Mouse (Mus musculus): Measurements from ENCODE around the gene Fyb.

Fyb gene

DNA sequence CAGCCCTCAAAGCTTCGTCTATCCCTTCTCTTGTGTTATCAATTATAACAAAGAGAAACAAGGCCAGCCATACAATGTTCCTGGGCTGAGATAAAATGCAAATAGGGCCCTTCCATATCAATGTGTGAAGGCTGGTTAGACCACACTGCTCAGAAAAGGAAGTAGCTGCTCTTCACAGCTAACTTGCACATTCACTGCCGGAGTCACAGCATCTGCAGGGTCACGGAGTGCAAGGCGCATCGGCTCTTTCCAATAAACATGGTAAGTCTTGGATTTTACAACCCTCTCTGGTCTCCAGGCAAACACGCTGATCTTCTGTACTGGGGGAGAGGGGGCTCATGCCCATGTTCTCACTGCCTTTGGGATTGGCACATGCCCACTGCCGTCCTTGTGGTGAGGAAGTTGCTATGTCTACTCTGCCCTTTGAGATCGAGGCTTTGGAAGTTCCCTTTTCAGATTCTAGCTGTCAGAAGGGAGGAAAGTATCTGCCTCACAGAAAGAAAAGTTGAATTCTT lies at the start of gene Fyb:
Fyb (plus strand) TSS at position 201 of the 515 bp plus-strand sequence.
- DNase-seq (ENCODE audit: low spot score), result no peak

DNA sequence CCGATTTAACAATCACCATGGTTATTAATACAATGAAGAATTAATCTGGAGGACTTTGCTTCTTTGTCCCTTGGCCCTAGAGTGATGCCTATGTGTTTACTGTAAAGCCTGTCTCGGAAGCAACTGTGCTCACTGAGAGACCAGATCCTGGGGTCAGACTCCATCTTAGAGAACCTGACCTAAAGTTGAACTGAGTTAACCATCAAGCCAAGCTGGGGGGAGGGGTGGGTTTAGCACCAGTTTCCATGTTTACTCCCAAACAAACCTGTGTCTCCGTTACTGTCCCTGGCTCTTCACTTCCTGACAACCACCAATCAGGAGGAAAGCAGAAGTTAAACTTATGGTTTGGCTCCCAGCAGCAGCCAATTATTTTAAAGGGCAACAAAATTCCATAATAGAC lies 39.1 kb upstream of the Fyb start:
- DNase-seq (ENCODE audit: low spot score), result no peak

DNA sequence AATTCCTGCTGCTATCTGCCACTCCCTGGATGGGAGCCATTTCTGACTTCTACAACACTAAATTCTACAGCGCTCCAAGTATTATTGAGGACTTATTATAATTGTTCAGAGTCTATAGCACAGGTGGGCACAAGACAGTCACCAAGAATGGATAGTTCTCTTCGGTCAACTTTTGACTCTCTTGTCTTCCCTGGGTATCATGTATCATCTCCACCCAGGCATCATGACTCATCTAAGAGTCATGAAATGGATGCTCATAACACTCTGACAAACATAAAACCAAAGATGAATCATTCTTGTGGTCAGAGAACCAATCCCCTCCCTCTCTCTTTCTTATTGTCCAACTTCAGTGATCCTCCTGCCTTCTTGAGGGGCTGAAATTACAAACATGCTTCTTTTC lies 30.3 kb upstream of the Fyb start:
- DNase-seq (ENCODE audit: low spot score), result no peak

DNA sequence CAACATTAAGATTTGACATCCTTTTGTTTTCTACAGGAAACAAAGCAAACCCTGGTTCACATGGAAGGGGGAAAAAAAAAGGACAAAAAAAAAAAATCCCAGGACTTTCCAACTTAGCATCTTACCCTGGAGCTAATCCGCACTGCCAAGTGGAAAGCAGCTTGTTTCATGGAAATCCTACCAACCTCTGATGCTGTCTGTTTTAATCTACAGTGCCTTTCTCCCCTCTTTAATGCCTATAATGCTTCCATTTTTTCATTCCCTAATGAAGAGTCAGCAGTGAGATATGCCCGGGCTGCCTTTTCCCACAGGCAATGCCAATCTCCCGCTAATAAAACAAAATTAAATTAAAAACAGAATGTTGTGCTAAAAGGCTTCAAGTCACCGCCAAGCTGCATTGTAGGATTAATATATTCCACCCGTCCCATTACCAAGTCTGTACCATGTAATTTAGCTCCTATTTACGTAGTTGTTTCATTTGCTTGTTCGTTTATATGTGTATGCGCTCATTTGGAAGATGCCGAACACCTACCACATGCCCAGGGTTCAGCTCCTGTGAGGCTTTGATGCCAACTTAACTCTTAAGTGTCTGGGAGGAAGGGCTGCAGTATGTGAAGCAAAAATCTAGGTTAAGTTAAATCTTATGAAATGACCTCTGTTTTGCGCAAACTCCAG lies 24.1 kb upstream of the Fyb start:
- no peak for DNase-seq (ENCODE audit: low spot score)

DNA sequence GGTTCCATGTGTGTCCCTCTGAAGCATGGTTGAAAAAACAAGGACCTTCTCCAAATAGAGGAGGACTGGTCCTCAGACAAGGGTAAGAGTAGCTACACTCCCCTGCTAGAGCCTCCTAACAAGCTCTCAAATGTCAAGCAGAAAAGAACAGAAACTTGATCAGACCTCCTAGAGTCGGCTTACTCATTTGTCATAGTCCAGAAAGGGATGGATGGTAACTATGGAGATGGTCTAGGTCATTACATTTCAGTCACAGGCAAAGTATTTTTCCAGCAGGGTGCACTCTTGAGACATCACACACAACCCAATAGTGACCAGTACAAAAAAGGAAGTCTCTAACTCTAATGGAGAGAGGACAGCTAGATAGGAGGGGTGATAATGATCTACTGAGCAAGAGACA lies 21.9 kb upstream of the Fyb start:
- no peak for DNase-seq (ENCODE audit: low spot score)

DNA sequence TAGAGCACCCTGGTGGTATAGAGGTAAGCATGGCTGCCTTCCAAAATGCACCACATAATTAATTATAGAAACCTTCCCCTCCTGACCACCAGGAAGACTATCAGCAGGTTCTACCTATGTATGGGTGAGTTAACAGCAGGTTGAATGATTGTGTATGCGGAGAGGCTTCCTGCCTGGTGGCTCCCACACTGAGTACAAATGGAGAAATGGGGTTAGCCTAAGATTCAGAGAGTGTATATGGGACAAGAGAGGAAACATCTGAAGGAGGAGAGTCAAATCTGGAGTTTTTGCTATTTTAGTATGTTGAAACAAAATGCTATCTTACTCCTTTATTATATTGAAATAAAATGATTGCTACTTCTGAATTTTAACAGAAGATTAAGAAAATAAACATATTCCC lies 5.1 kb upstream of the Fyb start:
- DNase-seq (ENCODE audit: low spot score), result no peak

DNA sequence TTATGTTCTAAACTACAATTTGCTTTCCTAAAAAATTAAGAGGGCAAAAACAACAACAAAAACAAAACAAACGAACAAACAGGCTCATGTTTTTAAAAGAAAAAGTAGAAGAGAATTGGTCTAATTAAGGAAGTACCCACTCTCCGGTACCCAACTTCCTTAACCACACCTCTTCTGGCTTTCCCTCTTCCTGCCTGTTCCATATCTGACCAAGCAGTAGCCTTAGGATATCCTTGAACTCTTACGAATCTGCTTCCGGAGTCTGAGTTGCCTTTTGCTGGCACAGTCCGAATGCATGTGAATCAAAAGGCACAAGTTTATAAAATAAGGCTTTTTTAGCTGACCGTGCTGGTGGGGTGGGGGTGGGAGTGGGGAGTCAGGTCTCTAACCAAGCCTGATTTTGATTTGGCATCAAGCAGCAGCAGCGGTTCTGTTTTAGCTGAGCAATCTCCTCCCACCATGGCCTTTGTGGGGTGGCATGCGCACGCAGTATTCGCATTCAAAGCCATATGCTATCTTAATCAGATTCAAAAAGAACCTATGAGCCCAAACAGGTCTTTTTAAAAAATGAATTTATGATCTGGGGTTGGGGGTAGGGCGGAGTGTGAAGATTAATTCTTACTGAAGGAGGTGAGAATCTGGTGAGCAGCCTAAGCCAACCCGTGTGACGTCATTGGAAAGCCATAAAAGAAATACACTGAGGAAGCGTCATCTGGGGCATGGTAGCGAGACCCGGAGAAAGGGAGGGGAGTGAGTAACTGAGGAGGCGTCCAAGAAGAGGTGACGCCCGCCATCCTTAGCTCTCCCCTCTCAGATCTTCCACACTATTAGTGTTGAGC lies 3.0 kb upstream of the Fyb start:
- no peak for DNase-seq (ENCODE audit: low spot score)

DNA sequence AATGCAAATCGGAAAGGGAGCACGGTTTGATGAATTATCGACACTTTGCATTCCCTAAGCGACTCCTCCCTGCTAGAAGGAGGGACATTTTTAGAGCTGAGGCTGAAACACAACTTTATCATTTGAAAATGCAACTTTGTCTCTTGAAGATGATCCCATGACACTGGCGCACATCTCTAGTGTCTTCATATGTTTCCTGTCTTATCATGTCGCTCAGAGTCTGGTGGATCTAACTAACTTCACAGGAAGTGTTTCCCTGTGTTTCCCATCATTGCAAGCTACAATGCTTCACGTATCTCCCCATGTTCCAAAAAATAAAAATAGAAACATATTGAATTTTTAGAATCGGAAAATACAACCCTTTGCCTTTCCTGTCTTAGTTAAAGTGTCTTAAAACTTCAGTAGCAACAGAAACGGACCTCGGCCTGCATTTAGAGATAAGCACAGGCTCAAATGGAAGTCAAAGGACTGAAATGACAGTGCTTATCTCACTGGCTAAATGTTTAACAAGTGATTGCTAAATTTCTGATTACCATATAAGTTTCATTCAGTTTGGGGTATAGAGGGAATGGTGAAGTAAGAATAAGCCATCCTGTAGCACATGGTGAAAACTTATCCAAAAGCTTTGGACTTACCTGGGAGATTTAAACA lies 2.0 kb upstream of the Fyb start:
- DNase-seq (ENCODE audit: low spot score), result no peak

DNA sequence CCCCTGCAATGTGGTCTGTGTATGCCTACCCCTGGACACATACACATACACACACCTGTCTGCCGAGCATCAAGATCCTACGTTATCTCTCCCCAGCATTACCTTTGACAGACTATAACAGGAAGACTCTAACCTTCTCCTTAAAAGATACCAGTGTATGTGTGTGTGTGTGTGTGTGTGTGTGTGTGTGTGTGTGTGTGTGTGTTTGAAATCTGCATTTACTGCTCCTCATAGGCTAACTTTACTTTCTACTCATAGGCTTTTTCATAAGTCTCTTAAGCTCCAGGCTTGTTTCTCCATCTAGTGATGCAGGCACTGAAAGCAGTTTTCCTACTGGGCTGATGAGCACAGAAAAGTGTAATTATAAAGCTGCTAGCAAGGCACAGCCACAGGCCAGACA lies 2.1 kb downstream of the Fyb start:
- no peak for DNase-seq (ENCODE audit: low spot score)

DNA sequence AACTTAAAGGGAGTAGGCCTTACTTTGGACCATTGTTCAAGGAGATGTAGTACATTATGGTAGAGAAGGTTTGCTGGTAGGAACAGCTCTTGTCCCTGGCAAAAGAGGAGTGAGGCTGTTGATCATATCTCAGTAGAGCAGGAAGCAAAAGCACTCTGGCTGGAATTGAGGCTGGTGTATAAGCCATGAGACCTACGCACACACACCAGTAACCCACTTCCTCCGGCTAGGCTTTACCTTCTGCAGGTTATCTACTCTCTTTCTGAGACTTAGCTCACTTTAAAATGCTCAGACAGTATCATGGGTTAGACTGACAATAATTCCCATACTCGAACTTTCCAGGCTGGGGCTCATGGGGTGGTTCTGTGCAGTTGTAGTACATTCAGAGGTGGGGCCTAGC lies 2.7 kb downstream of the Fyb start:
- DNase-seq (ENCODE audit: low spot score), result no peak

DNA sequence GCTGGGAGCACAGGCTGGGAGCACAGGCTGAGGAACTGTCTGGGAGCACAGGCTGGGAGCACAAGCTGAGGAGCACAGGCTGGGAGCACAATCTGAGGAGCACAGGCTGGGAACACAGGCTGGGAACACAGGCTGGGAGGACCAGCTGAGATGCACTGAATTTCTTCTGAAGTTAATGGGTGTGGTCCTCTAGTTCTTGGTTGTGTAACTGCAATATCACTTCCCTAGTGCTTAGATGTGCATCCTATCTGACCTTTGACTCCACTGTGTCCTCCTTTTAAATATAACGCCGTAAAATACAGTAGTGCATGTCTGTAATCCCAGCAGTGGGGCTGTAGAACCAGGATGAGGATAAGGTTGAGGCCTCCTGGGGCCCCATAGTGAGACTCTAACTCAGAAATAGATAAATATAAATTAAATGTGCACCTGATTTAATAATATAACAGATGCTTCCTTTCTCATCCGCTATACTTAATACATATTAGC lies 11.2 kb downstream of the Fyb start:
- DNase-seq (ENCODE audit: low spot score), result no peak

DNA sequence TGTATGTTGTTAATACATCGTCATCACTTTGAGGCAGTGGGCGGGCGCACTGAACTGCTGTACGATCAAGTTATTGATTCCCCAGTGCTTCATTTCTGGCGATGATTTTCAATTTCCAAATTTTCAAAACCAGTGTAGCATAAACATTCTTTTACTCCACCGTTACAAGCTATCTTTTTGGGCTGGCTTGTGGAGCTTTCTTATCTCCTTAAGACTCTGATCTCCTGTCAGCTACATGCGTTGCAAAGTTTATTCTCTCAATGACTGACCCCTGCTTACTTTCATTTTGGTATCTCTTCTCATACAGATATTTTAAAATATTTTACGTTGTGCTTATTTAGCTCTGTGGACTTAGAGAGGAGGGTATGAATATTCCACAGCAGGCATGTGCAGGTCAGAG lies 11.9 kb downstream of the Fyb start:
- no peak for DNase-seq (ENCODE audit: low spot score)

DNA sequence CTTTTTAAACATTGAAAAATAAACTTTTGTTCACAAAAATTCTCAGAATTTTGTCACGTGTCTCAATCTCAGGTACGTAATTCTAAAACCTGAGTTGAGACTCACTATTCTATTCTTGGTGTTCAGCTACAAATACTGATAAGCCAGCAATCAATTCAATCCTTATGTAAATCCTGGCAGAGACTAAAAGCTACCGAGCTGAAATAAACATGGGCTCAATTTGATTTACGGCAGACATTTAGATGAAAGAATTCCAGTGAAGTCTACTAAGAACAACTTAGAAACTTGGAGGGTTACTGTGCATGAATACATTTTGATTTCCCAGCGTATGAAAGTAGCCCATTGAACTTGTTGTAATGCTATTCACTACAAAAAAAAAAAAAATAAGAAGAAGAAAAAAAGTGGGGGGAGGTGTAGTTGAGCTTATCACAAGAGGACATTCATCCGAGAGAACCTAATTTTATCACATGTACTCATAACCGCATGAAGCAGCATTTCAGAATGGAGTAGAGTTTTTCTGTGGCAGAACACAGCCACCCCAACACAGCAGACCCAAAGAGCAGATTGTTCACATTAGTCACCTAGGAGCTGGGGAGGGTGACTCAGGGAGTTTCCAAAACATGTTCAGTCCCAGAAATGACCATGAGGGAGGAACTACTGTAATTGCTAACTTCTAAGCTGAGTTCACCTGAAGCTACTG lies 17.1 kb downstream of the Fyb start:
- no peak for DNase-seq (ENCODE audit: low spot score)

DNA sequence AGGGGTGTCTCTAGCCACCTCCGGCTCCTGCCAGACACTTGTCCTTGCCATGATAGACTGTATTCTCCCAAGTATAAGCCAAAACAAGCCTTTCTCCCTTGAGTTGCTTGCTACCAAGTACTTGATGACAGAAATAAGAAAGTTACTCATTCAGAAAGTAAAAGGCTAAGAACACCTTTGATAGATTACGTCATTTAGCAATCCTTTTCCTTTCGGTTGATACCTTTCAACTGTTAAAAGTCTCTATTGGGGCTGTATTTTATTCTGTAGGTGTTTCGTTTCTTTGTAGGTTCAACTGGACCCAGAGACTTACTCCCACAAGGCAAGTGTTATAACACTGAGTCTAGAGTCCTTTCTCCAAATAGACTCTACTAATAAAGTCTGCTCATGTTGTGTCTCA lies 26.3 kb downstream of the Fyb start:
- DNase-seq (ENCODE audit: low spot score), result no peak

DNA sequence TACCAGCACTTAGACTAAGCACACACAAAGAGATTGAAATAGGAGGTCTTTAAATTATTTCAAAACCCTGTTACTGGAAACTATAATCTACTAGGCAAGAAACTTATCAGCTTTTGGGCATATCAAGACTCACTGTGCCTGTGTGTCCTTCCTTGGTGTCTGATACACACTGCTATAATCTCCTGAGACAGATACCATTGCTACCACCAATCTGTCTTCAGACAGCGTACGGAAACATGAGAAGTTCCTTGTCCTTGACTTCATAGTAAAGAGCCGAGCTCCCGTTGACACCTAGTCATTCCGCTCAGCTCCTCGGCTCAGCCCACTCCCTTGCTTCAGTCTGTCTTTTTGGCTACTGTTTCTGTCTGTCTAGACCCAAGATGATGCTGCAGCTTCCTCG lies 29.2 kb downstream of the Fyb start:
- no peak for DNase-seq (ENCODE audit: low spot score)

DNA sequence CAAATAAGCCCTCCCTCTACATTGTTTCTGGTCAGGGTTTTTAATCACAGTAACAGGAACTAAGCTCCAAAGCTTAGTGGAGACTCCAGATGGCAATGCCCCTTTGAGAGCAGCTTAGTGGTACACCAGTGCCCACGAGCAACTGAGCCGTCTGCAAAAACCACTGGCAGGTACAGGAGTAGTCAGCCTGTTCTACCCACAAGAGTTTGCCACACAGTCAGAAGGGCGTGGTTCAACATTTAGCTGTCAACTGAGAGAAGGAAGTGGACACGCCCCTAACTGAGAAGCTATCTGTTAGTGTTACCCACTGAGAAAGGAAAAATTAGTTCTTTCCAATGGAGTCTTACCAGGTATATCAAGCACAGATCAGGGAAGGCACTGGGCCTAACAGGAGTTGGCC lies 32.1 kb downstream of the Fyb start:
- no peak for DNase-seq (ENCODE audit: low spot score)

DNA sequence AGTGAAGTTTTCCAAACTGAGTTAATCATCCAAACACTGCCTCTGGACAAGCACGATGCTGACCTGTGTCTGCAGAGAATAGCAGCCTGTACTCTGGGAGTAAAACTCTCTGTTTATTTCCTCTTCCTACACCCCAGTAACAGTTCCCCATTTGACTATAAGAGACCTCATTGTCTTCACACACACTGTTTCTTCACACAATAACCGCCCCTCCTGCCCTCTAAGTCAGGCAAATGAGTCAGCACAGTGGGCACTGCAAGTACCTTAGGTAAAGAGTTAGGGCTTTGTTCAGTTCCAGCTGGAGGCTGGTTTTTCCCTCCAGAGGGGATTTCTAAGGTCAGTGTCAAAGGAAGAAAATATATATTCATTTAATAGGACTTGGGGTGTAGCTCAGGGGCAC lies 32.9 kb downstream of the Fyb start:
- no peak for DNase-seq (ENCODE audit: low spot score)

DNA sequence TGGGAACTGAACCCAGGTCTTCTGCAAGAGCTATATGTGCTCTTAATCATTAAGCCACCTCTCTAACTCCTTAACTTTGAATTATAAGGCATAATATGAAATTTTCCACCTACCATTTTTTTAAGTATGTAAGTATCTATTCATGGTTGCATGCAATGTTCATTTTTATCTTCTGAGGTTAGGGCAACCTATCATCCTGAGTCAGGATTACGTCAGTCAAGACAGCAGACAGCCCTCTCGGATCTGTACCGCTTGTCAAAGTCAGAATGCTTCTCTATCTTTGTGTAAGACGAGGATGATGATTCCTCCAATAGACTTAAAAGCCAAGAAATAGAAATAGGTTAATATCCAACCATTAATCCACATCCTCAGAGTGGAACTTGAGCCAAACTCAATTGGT lies 33.6 kb downstream of the Fyb start:
- no peak for DNase-seq (ENCODE audit: low spot score)

DNA sequence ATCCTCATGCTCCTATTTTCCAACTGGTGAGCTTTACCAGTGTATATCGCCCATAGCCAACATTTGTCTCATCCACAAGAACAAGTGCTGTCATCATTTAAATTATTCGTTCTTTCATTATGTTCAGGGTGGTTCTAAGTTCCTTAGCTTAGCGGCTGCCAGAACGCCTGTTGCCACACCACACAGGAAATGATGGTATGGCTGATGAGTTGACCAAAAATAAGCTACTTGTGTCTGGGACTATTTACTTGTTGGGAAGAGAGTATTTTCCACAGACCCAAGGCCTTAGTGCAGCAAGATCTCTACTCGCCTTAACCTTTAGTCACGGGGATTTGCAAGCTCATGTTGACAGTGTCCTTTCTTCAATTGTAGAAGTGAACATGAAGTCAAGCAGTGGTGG lies 34.3 kb downstream of the Fyb start:
- no peak for DNase-seq (ENCODE audit: low spot score)

DNA sequence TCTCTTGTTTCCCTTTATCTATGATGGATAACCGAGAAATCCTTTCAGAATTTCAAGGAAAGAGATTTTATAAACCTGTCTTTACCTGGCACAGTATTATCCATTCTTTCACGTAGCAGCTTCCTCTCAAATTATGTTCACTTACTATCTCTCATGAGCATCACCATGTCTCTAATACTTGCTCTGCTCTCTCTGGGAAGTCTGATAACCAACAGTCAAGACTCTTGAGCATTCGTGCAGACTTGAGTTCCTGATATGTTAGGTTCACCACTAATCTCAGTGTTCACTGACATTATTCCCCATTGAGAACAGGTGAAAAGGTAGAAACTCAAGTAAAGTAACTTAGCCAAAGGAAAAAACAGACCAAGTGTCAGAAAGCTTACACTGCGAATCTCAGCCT lies 34.9 kb downstream of the Fyb start:
- no peak for DNase-seq (ENCODE audit: low spot score)

DNA sequence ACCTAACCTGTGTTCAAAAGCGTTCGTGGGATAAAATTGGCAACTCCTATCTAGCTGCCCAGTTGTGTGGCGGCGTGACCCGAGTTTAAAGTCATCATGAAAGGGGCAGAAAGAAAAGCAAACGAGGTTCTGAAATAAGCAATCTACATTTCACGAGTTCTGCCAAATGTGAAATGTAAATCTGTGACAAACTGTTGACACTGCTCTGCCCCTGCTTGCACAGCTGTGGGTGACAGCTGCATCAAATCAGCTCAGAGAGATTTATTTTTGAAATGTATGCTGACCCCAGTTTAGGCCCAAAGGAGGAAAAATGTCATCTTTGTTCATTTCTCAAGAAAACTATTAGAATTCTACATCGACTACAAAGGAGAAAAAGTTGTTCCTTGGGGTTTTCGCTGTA lies 36.5 kb downstream of the Fyb start:
- DNase-seq (ENCODE audit: low spot score), result no peak

DNA sequence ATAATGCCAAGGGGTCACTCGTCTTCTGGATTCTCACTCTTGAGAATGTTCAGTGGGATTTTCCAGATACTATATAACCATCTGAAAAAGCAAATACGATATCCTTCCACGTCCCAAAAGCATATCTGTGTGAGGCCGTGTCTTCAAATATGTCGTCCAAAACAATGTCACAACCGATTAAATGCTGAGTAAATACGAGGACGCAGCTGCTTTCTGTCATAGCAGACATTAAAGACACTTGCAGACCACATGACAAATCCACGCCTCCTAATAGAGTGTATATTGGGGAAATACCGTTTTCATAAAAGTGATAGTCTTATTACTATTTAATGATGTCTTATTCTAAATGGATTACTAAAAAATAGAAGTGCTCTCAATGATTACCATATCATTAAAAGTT lies 38.0 kb downstream of the Fyb start:
- no peak for DNase-seq (ENCODE audit: low spot score)

All from adipocyte (in vitro differentiated cells).